Mouse (Mus musculus): ENCODE measurements around the gene Nfia.

Nfia gene

GRCm38 (mm10) chr4:98057246-98057645 lies 284.7 kb downstream of the Nfia start:
- DNase-seq (ENCODE audit: low read depth, low spot score): no peak

- no peak for DNase-seq (ENCODE audit: low read depth, low spot score)
These were observed 285.2 kb downstream of the Nfia start for GRCm38 (mm10) chr4:98057721-98058120.

GRCm38 (mm10) chr4:98058182-98058581 lies 285.6 kb downstream of the Nfia start:
- DNase-seq (ENCODE audit: low read depth, low spot score): no peak

- DNase-seq (ENCODE audit: low read depth, low spot score): no peak
These were observed 288.1 kb downstream of the Nfia start for GRCm38 (mm10) chr4:98060601-98061000.

GRCm38 (mm10) chr4:98061086-98061485 lies 288.6 kb downstream of the Nfia start:
- no peak for DNase-seq (ENCODE audit: low read depth, low spot score)

GRCm38 (mm10) chr4:98063280-98063679 lies 290.7 kb downstream of the Nfia start:
- no peak for DNase-seq (ENCODE audit: low read depth, low spot score)

- DNase-seq (ENCODE audit: low read depth, low spot score): no peak
These were observed 303.6 kb downstream of the Nfia start for GRCm38 (mm10) chr4:98076106-98076505.

- DNase-seq (ENCODE audit: low read depth, low spot score): no peak
These were observed 304.1 kb downstream of the Nfia start for GRCm38 (mm10) chr4:98076624-98077023.

GRCm38 (mm10) chr4:98080586-98080985 lies 308.1 kb downstream of the Nfia start:
- no peak for DNase-seq (ENCODE audit: low read depth, low spot score)

GRCm38 (mm10) chr4:98081962-98082361 lies 309.4 kb downstream of the Nfia start:
- DNase-seq (ENCODE audit: low read depth, low spot score): no peak

GRCm38 (mm10) chr4:98082512-98082911 lies 310.0 kb downstream of the Nfia start:
- DNase-seq (ENCODE audit: low read depth, low spot score): no peak

GRCm38 (mm10) chr4:98085060-98085459 lies 312.5 kb downstream of the Nfia start:
- DNase-seq (ENCODE audit: low read depth, low spot score): no peak

GRCm38 (mm10) chr4:98086976-98087375 lies 314.4 kb downstream of the Nfia start:
- no peak for DNase-seq (ENCODE audit: low read depth, low spot score)

GRCm38 (mm10) chr4:98089985-98090384 lies 317.5 kb downstream of the Nfia start:
- no peak for DNase-seq (ENCODE audit: low read depth, low spot score)

- DNase-seq (ENCODE audit: low read depth, low spot score): no peak
These were observed 318.1 kb downstream of the Nfia start for GRCm38 (mm10) chr4:98090586-98090985.

GRCm38 (mm10) chr4:98091368-98091827 lies 318.9 kb downstream of the Nfia start:
- DNase-seq (ENCODE audit: low read depth, low spot score): no peak

GRCm38 (mm10) chr4:98091901-98092472 lies 319.5 kb downstream of the Nfia start:
- DNase-seq (ENCODE audit: low read depth, low spot score): no peak

GRCm38 (mm10) chr4:98094112-98094805 lies 321.7 kb downstream of the Nfia start:
- DNase-seq (ENCODE audit: low read depth, low spot score): no peak

GRCm38 (mm10) chr4:98095060-98095459 lies 322.5 kb downstream of the Nfia start:
- DNase-seq (ENCODE audit: low read depth, low spot score): no peak

- no peak for DNase-seq (ENCODE audit: low read depth, low spot score)
These were observed 324.6 kb downstream of the Nfia start for GRCm38 (mm10) chr4:98097013-98097566.

- DNase-seq (ENCODE audit: low read depth, low spot score): no peak
These were observed 326.1 kb downstream of the Nfia start for GRCm38 (mm10) chr4:98098663-98099062.

GRCm38 (mm10) chr4:98099433-98099832 lies 326.9 kb downstream of the Nfia start:
- DNase-seq (ENCODE audit: low read depth, low spot score): no peak
